Mouse (Mus musculus) lung, embryonic 14.5 days (tissue): Measurements from ENCODE around the gene Plekhh1. TPM values are rescaled to one million over a fixed set of nuclear protein-coding genes. Genes with fewer than 3 reads are reported as not detected.

Source experiments
- ATAC-seq: fragments of 200-750 bp; cut with Nextera tagmentation; 2 replicates; pipeline ENCODE4 v1.8.0; 2017; ENCODE audit warnings: mild to moderate bottlenecking, moderate TSS enrichment, moderate library complexity; ENCODE audit not compliant: insufficient read depth
- DNase-seq: peaks from one replicate; pipeline ENCODE4 v3.0.0-alpha.2; 2015
- H3K27ac ChIP-seq: fragments of 300-500 bp; sonication (generic); 2 replicates; pipeline ENCODE4 v1.5.1; 2014; ENCODE audit warnings: low read depth, mild to moderate bottlenecking, moderate library complexity
- H3K27me3 ChIP-seq: fragments of 300-500 bp; sonication (generic); 2 replicates; pipeline ENCODE4 v1.6.1; 2014; ENCODE audit warnings: low read length, control low read depth; ENCODE audit not compliant: insufficient read depth
- H3K36me3 ChIP-seq: fragments of 300-500 bp; sonication (generic); 2 replicates; pipeline ENCODE4 v1.6.1; 2014; ENCODE audit warnings: control low read depth; ENCODE audit not compliant: insufficient read depth
- H3K4me1 ChIP-seq: fragments of 300-500 bp; sonication (generic); 2 replicates; pipeline ENCODE4 v1.6.1; 2014; ENCODE audit warnings: antibody characterized with exemption, control low read depth; ENCODE audit not compliant: insufficient read depth
- H3K4me2 ChIP-seq: fragments of 300-500 bp; sonication (generic); 2 replicates; pipeline ENCODE4 v1.6.1; 2014; ENCODE audit warnings: mild to moderate bottlenecking
- H3K4me3 ChIP-seq: fragments of 300-500 bp; sonication (generic); 2 replicates; pipeline ENCODE4 v1.5.1; 2014; ENCODE audit warnings: low read depth, low read length
- H3K9ac ChIP-seq: fragments of 300-500 bp; sonication (generic); 2 replicates; pipeline ENCODE4 v1.6.1; 2014
- H3K9me3 ChIP-seq: fragments of 300-500 bp; sonication (generic); 2 replicates; pipeline ENCODE4 v1.6.1; 2016; ENCODE audit warnings: low read depth, low read length, control low read depth
- CTCF ChIP-seq: IDR thresholded peaks from 2 replicates; pipeline ENCODE4 v1.5.1; 2016; ENCODE audit warnings: antibody characterized with exemption, low read depth
- WGBS: fragments of 180-500 bp; shearing (Covaris S2); extraction: QIAGEN DNeasy Blood & Tissue Kit; methylation state at CpG from one replicate; pipeline ENCODE4 v1.1.7; 2014; 5-methylcytosine and 5-hydroxymethylcytosine counted together
- polyA plus RNA-seq: library from polyadenylated mRNA; unstranded; fragments of >200 nt; fragmentation: Nextera tagmentation; extraction: Ambion mirVana; gene quantifications from 2 replicates; pipeline ENCODE4 v1.2.1, GENCODE M21; 2014

The Plekhh1 gene
- polyA plus RNA-seq, 1 experiment from 2014 or later, result 5.2 TPM

DNA sequence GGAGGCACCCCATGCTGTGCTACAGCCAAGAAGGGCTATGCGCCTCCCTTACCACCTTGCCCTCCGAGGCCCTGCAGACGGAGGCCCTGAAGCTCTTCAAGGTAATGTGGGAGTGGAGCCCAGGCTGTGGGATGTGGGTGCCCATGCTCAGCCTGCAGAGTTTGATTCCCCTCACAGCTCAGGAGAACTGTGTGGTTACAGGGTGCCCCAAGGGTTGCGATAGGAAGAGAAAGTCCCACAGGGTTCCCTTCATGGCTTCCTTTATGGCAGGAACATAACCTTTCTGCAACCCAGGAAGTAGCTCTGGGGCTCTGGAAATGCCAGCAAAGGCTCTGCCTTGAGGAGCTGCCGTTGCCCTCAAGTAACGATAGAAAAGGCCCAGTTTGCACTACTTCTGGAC is 41.0 kb downstream of the Plekhh1 start:
- Histone ChIP-seq H3K36me3 (peaks cover 28% of the 10 kb centered on the region), H3K4me1 (no peaks in the 10 kb centered on the region), H3K9me3 (no peaks in the 10 kb centered on the region), H3K4me3 (no peak overlapping the region), H3K27me3 (no peaks in the 10 kb centered on the region), H3K9ac (no peak overlapping the region), H3K4me2 (no peak overlapping the region), H3K27ac (no peak overlapping the region)
- no peak for DNase-seq
- no peak for ATAC-seq
- TF ChIP-seq CTCF, result no peak
- 89% methylated on average over 6 of the region's 6 CpGs for WGBS

DNA sequence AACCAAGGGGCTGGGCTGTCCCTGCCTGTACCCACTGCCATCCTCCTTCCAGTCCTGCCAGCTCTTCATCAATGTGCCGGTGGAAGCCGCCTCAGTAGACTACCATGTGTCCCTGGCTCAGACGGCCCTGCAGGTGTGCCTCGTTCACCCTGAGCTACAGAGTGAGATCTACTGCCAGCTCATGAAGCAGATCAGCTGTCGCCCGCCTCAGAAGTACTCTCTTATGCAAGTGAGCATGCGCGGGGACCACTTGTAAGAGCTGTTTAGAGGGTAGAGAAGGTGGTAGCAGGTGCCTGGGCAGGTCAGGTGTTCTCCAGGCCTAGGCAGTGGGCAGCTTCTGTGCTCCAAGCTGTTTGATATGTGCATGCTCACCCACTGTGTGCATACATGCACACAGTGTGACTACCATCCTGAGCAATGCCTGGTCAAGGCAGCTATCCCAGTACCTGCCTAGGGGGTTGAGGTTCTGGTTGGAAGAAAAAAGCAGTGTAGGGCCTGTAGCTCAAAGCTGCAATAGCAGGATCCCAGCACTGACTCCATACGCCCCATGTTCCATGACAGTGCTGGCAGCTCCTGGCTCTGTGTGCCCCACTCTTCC is 41.9 kb downstream of the Plekhh1 start:
- WGBS, result 80% methylated on average over 9 of the region's 9 CpGs
- no peaks in the 10 kb centered on the region for H3K27me3 ChIP-seq
- H3K36me3 ChIP-seq, result peaks cover 28% of the 10 kb centered on the region
- H3K9ac ChIP-seq, result no peak overlapping the region
- no peaks in the 10 kb centered on the region for H3K9me3 ChIP-seq
- H3K4me1 ChIP-seq, result no peaks in the 10 kb centered on the region
- H3K4me2 ChIP-seq, result no peak overlapping the region
- TF ChIP-seq CTCF, result no peak
- no peak for ATAC-seq
- no peak for DNase-seq
- no peak overlapping the region for H3K27ac ChIP-seq
- H3K4me3 ChIP-seq, result no peak overlapping the region

DNA sequence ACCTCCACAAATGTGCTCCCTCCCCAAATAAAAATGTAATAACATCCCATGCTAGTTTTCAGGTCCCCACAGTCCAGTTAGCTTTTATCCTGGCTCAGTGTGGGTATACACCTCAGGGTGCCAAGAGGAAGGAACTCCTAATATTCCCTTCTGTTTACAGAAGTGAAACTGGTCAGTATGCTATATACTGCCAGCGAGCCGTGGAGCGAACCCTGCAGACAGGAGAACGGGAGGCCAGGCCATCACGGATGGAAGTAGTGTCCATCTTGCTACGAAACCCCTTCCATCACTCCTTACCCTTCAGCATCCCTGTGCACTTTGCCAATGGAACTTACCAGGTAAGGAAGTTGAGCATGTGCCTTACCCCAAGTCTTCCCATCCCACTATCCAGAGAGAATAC is 43.6 kb downstream of the Plekhh1 start:
- Histone ChIP-seq H3K4me3 (no peak overlapping the region), H3K9ac (no peak overlapping the region), H3K36me3 (peaks cover 42% of the 10 kb centered on the region), H3K9me3 (no peaks in the 10 kb centered on the region), H3K27ac (no peak overlapping the region), H3K4me2 (no peak overlapping the region), H3K27me3 (no peaks in the 10 kb centered on the region), H3K4me1 (no peaks in the 10 kb centered on the region)
- WGBS, result 87% methylated on average over 6 of the region's 6 CpGs
- DNase-seq, result no peak
- no peak for TF ChIP-seq CTCF
- ATAC-seq, result no peak

DNA sequence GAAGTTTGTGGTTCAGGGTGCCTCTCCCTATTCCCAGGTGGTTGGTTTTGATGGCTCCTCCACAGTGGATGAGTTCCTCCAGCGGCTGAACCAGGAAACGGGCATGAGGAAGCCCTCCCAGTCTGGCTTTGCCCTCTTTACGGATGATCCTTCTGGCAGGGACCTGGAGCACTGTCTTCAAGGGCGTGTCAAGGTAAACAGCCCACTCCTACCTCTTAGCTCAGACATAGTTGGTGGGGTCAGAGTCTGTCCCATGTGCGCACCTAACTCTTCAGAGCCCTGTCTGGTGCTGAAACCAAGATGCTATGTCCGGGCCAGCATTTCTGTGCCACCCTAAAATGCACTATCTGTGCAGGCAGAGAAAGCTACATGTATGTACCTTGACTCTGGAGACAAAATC is 44.4 kb downstream of the Plekhh1 start:
- H3K36me3 ChIP-seq, result peaks cover 41% of the 10 kb centered on the region
- H3K27me3 ChIP-seq, result no peaks in the 10 kb centered on the region
- no peaks in the 10 kb centered on the region for H3K9me3 ChIP-seq
- no peak overlapping the region for H3K9ac ChIP-seq
- no peaks in the 10 kb centered on the region for H3K4me1 ChIP-seq
- ATAC-seq (no peak), DNase-seq (no peak)
- H3K4me3 ChIP-seq, result no peak overlapping the region
- no peak for TF ChIP-seq CTCF
- no peak overlapping the region for H3K27ac ChIP-seq
- H3K4me2 ChIP-seq, result no peak overlapping the region
- WGBS, result 85% methylated on average over 6 of the region's 6 CpGs

DNA sequence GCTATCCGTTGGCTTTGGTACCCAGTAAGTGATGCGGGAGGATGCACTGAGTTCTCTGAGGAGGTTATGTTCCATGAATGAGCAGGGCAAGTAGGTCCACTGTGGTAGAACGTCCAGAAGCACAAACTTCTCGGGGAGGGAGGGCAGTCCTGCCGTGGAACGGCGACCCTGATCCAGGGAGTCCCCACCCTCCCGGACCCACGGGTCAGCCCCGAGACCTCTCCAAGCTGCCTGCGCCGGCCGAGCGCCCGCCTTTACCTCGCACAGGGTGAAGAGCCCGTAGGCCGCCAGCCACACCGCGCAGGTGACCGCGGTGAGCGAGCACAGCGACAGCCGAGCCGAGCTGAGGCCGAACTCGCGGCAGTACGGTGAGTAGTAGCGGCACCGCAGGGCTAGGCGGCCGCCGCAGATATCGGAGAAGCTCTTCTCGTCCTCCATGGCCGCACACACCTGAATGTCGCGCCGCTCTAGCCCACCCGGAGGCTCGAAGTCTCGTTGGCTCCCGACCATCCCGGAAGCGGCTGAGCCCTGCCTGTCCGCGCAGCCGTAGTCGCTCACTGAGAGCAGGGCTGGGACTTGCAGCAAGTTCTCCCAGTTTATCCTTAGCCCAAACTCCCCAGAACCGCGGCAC is 60.3 kb downstream of the Plekhh1 start, which contains the start of gene Pigh:
Pigh (minus strand) TSS at position 470 of the 631 bp plus-strand sequence.
- peak; percentile 98 for ATAC-seq
- under 1% methylated on average over 53 of the region's 53 CpGs for WGBS
- TF ChIP-seq CTCF, result no peak
- Histone ChIP-seq H3K36me3 (peaks cover 3% of the 10 kb centered on the region; the same call in 1 of the 2 replicates), H3K4me3 (peak within 1 kb of the TSS; percentile 92), H3K27ac (peak within 1 kb of the TSS; percentile 42; the same call in 1 of the 2 replicates), H3K9me3 (no peaks in the 10 kb centered on the region), H3K4me2 (peak within 1 kb of the TSS; percentile 74), H3K27me3 (no peaks in the 10 kb centered on the region), H3K4me1 (no peaks in the 10 kb centered on the region), H3K9ac (peak within 1 kb of the TSS; percentile 89)
- DNase-seq, result peak; percentile 94

DNA sequence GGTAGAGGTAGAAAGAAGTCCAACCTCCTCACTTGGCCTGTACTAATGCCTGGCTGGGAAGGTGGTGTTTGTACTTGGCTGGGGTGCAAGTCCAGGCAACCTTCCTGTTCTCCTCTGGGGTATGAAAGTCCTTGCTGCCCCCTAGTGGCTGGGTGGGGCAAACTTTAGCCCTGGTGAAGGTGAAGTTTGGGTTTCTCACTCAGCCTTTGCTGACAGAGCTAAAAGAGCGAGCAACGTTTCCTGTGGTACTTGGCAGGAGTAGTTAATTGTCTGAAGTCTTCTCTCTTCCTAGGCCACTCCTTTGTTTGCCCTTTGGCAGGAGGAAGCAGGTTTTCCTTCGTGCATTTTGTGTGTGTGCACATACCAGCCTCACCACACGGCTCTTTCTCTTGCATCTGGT is 63.6 kb downstream of the Plekhh1 start:
- no peaks in the 10 kb centered on the region for H3K36me3 ChIP-seq
- DNase-seq (peak; percentile 49), ATAC-seq (no peak)
- H3K27me3 ChIP-seq, result no peaks in the 10 kb centered on the region
- H3K9ac ChIP-seq, result no peak overlapping the region
- H3K4me2 ChIP-seq, result no peak overlapping the region
- no peak overlapping the region for H3K27ac ChIP-seq
- no peak overlapping the region for H3K4me3 ChIP-seq
- no peaks in the 10 kb centered on the region for H3K9me3 ChIP-seq
- 32% methylated on average over 4 of the region's 4 CpGs for WGBS
- H3K4me1 ChIP-seq, result no peaks in the 10 kb centered on the region
- peak; percentile 67 for TF ChIP-seq CTCF

DNA sequence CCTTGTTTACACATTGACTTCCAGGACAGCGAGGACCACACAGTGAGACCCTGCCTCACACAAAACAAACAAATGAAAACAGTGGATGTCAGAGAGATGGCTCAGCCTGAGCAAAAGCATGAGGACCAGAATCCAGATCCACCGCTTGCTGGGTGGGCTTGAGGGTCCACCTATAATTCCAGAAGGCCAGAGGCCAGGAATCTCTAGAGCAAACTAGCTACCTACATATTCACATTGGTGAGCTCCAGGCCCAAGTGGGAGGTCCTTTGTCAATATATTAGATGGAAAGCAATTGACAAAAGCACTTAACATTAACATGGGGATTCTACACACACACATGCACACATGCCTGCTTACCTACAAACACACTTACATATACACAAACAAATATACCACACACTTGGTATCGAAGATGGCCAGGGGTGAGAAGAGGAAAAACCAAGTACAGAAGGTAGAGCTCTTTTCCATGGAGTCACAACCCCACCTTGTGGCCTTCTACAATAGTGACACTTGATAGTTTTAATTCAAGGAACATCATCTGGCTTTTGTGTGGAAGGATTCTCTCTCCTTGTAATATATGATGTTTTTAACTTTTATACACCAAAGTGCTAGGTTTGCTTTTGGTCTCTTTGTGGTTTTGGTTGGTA is 68.3 kb downstream of the Plekhh1 start:
- H3K27ac ChIP-seq, result no peak overlapping the region
- H3K4me3 ChIP-seq, result no peak overlapping the region
- DNase-seq (peak; percentile 73), ATAC-seq (no peak)
- no peaks in the 10 kb centered on the region for H3K9me3 ChIP-seq
- H3K9ac ChIP-seq, result no peak overlapping the region
- H3K4me1 ChIP-seq, result no peaks in the 10 kb centered on the region
- no peaks in the 10 kb centered on the region for H3K36me3 ChIP-seq
- 24% methylated on average over 3 of the region's 3 CpGs for WGBS
- no peak overlapping the region for H3K4me2 ChIP-seq
- TF ChIP-seq CTCF, result peak; percentile 70
- H3K27me3 ChIP-seq, result no peaks in the 10 kb centered on the region
